Mouse (Mus musculus): ENCODE results near the gene Kcnk15.

- no peak for TF ChIP-seq POLR2A (IDR thresholded peaks at IDR 0.05; ENCODE audit: control insufficient read depth, extremely low read depth, insufficient read depth, low read length, poor library complexity)
- no peak for TF ChIP-seq CTCF (IDR thresholded peaks at IDR 0.05; ENCODE audit: borderline replicate concordance, control insufficient read depth, extremely low read depth, insufficient read depth, low read length, poor library complexity)
These were observed 21.4 kb downstream of the Kcnk15 start for GRCm38 (mm10) chr2:163874877-163875276.

Data from thymus, adult 2 months (tissue).